ENCODE assay signal across 10 mouse cellular contexts in the genomic region with DNA sequence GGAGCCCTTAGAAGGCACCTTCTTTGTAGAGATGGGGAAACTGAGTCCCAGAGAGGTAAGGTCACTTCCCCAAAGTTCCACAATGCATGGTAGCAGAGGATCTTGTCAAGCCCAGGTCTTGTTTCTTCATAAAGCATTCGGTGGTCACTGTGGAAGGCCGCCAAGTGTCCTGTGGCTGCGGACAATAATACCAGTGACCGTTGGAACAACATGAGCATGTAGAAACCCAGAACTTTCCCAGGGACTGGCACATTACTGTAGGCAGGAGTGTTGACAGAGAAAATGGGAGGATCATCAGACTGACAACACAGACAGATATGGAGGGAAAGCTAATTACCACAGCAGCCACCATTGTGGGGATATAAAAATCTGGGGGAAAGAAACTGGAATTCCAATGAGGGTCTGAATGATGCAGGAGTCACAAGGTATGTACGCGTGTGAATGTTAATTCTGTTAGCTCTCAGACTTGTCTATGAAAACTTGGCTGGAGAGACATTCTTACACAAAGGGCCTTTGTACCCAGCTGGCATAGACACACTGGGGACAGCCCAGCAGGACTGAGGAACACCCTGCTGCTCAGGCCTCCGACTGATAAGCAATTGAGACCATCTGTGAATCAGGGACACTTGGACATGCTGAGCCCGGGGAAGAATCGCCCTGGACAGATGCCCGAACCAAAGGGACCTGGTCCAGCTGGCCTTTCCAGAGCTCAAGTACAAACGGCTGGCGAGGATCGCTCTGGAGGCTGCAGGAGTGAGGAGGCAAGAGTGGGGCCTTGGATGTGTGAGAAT. TPM values are rescaled to one million over a fixed set of nuclear protein-coding genes. Genes with fewer than 3 reads are reported as not detected.
DNase-seq lines count a peak whose midpoint lies in the region; ATAC-seq and TF ChIP-seq lines count a peak whose summit lies in the region.
"Had no signal": no experiment of that assay in that cellular context is flagged by ENCODE, and none has a peak within 500 bp of the region (broad histone marks: within the 10 kb centered on the region; RNA-seq: fewer than 3 reads in every experiment).

No protein-coding gene starts in this region.

- H3K36me3 ChIP-seq in forebrain, embryonic 14.5 days (ENCODE audit: control insufficient read depth, insufficient read depth, low read length): no peaks in the 10 kb centered on the region
- no peaks in the 10 kb centered on the region for H3K36me3 ChIP-seq in heart, embryonic 16.5 days (ENCODE audit: control insufficient read depth, insufficient read depth)
- no peaks in the 10 kb centered on the region for H3K36me3 ChIP-seq in myocyte (ENCODE audit: control insufficient read depth, insufficient read depth)

- H3K27ac ChIP-seq in forebrain, embryonic 14.5 days (ENCODE audit: low read depth, low read length): peak overlapping the region; percentile 82
- peak overlapping the region; percentile 58 for H3K27ac ChIP-seq in heart, embryonic 16.5 days (ENCODE audit: low read length)

- H3K4me3 ChIP-seq in forebrain, embryonic 14.5 days (ENCODE audit: low read depth, low read length): no peak overlapping the region
- no peak overlapping the region for H3K4me3 ChIP-seq in heart, embryonic 16.5 days (ENCODE audit: low read length)
- H3K4me3 ChIP-seq in myocyte: no peak overlapping the region

- no peaks in the 10 kb centered on the region for H3K27me3 ChIP-seq in forebrain, embryonic 14.5 days (replicated peaks; ENCODE audit: control insufficient read depth, insufficient read depth, low read length)
- H3K27me3 ChIP-seq in heart, embryonic 16.5 days (ENCODE audit: control insufficient read depth, insufficient read depth, low read length): no peaks in the 10 kb centered on the region
- no peaks in the 10 kb centered on the region for H3K27me3 ChIP-seq in myocyte (ENCODE audit: control insufficient read depth, insufficient read depth, insufficient read length)

- no peak overlapping the region for H3ac ChIP-seq in myocyte (ENCODE audit: control insufficient read depth, insufficient read length)

- no peaks in the 10 kb centered on the region for H3K79me2 ChIP-seq in myocyte (ENCODE audit: control insufficient read depth, insufficient read depth)

- no peak for TF ChIP-seq POLR2A in myocyte (IDR thresholded peaks at IDR 0.05; ENCODE audit: insufficient read length, low read depth)

- peak overlapping the region; percentile 4; the same call in 1 of the 2 replicates for H3K4me2 ChIP-seq in forebrain, embryonic 14.5 days (ENCODE audit: low read length)
- H3K4me2 ChIP-seq in heart, embryonic 16.5 days (ENCODE audit: low read depth, low read length): no peak overlapping the region
- H3K4me2 ChIP-seq in myocyte (ENCODE audit: low read depth): peak overlapping the region; percentile 62

- H3K4me1 ChIP-seq in forebrain, embryonic 14.5 days (ENCODE audit: control insufficient read depth, insufficient read depth, low read length): peaks cover 13% of the 10 kb centered on the region
- H3K4me1 ChIP-seq in heart, embryonic 16.5 days (ENCODE audit: control insufficient read depth, insufficient read depth, low read length): peaks cover 13% of the 10 kb centered on the region

- WGBS in forebrain, embryonic 14.5 days: 21% methylated on average over 13 of the region's 13 CpGs
- WGBS in heart, embryonic 16.5 days: 45% methylated on average over 13 of the region's 13 CpGs

- peak; percentile 95 for ATAC-seq in forebrain, embryonic 14.5 days
- ATAC-seq in heart, embryonic 16.5 days (replicated peaks; ENCODE audit: extremely low read depth, insufficient read depth, low FRiP score): peak; percentile 76

- H3K9ac ChIP-seq in forebrain, embryonic 14.5 days (ENCODE audit: low read length): no peak overlapping the region
- H3K9ac ChIP-seq in heart, embryonic 16.5 days (ENCODE audit: low read length): no peak overlapping the region

- DNase-seq in urinary bladder, postnatal 14 days (ENCODE audit: low spot score): peak; percentile 77
- DNase-seq in urinary bladder, adult 2 months (ENCODE audit: low spot score): no peak
- peak; percentile 92 for DNase-seq in forebrain, embryonic 14.5 days (ENCODE audit: low spot score)
- DNase-seq in left cerebral cortex, adult 18-20 months (ENCODE audit: low spot score in 2 of 2): peak; percentile 67 to 73
- DNase-seq in testis, postnatal 10 days (ENCODE audit: low spot score): peak; percentile 93
- DNase-seq in embryo, embryonic 10.5 days (ENCODE audit: low spot score): no peak

- H3K9me3 ChIP-seq in forebrain, embryonic 14.5 days (replicated peaks; ENCODE audit: control insufficient read depth, low read length): no peaks in the 10 kb centered on the region
- H3K9me3 ChIP-seq in heart, embryonic 16.5 days (replicated peaks; ENCODE audit: control insufficient read depth, low read length): no peaks in the 10 kb centered on the region

TF ChIP-seq in myocyte, 11 proteins besides CTCF, POLR2A, EP300 and RAD21:
- no peak for TF ChIP-seq SRF (IDR thresholded peaks at IDR 0.05; ENCODE audit: control insufficient read depth, insufficient read length, low read depth)
- TF ChIP-seq MYOG (IDR thresholded peaks at IDR 0.05; ENCODE audit: control insufficient read depth in 1 of 3, insufficient read depth in 1 of 3, insufficient read length in 2 of 3, low read depth in 2 of 3): peak in 1 of 3 experiments; percentile 61
TF ChIP-seq in myocyte: peak in this region for 1.

RNA-seq across cellular contexts. Expression of a gene that starts 9.3 kb away (rescaled TPM):
- 0.04 and 0.18 TPM in 2 replicates for polyA plus RNA-seq in urinary bladder, adult 2 months (2012; rRNA removed)
- polyA plus RNA-seq in forebrain, embryonic 14.5 days (2014; fragmentation: Nextera tagmentation; extraction: Ambion mirVana): 0.59 and 0.66 TPM in 2 replicates
- polyA plus RNA-seq in heart, embryonic 16.5 days (2015; fragmentation: Nextera tagmentation; extraction: Ambion mirVana): 0.09 TPM in 1 of 2 replicates, not detected in the other
- under 1 TPM; 0.53 to 0.63 TPM for total RNA-seq in left cerebral cortex, adult 18-20 months (2021)
- polyA plus RNA-seq in myocyte (2012; fragmentation: generic; extraction: Trizol): 0.34 TPM
- total RNA-seq: MEL had no signal
- polyA plus RNA-seq: limb, embryonic 11.5 days had no signal

RNA-seq across cellular contexts. Expression of a gene that starts 22.9 kb away (rescaled TPM):
- polyA plus RNA-seq in urinary bladder, adult 2 months (2012; rRNA removed): 95.4 and 97.5 TPM in 2 replicates
- 75.3 and 88.2 TPM in 2 replicates for polyA plus RNA-seq in forebrain, embryonic 14.5 days (2014; fragmentation: Nextera tagmentation; extraction: Ambion mirVana)
- polyA plus RNA-seq in heart, embryonic 16.5 days (2015; fragmentation: Nextera tagmentation; extraction: Ambion mirVana): 52.8 and 57.2 TPM in 2 replicates
- total RNA-seq in left cerebral cortex, adult 18-20 months (2021): 10 to 100 TPM; 57.1 to 58.7 TPM
- 63.0 TPM for polyA plus RNA-seq in myocyte (2012; fragmentation: generic; extraction: Trizol)

RNA-seq across cellular contexts. Expression of a gene that starts 55.1 kb away (rescaled TPM):
- 39.7 and 41.2 TPM in 2 replicates for polyA plus RNA-seq in urinary bladder, adult 2 months (2012; rRNA removed)
- 45.2 and 46.7 TPM in 2 replicates for polyA plus RNA-seq in forebrain, embryonic 14.5 days (2014; fragmentation: Nextera tagmentation; extraction: Ambion mirVana)
- 30.3 and 31.1 TPM in 2 replicates for polyA plus RNA-seq in heart, embryonic 16.5 days (2015; fragmentation: Nextera tagmentation; extraction: Ambion mirVana)
- total RNA-seq in left cerebral cortex, adult 18-20 months (2021): 100 to 1,000 TPM; 173 to 184 TPM
- 23.7 TPM for polyA plus RNA-seq in myocyte (2012; fragmentation: generic; extraction: Trizol)

Comparison
In these comparisons a context has a peak if more than half of its experiments do, and no peak if none do; other contexts are left out.
1. DNase-seq: peak in urinary bladder, postnatal 14 days (single experiment), forebrain, embryonic 14.5 days (single experiment), left cerebral cortex, adult 18-20 months (2 of 2) and testis, postnatal 10 days (single experiment); none in urinary bladder, adult 2 months (single experiment) and embryo, embryonic 10.5 days (single experiment).